Mouse (Mus musculus) kidney, postnatal 0 days (tissue): Measurements from ENCODE around the gene Atf4. TPM values are rescaled to one million over a fixed set of nuclear protein-coding genes. Genes with fewer than 3 reads are reported as not detected.

Experiments used
- ATAC-seq: fragments of 200-750 bp; cut with Nextera tagmentation; replicated peaks from 2 replicates; pipeline ENCODE4 v1.8.0; 2017; ENCODE audit warnings: low read depth, moderate number of reproducible peaks, moderate TSS enrichment, moderate library complexity; ENCODE audit not compliant: low FRiP score
- DNase-seq: peaks from one replicate; pipeline ENCODE4 v3.0.0-alpha.2; 2016; ENCODE audit warnings: low spot score
- H3K27ac ChIP-seq: fragments of 300-500 bp; sonication (generic); 2 replicates; pipeline ENCODE4 v1.5.1; 2014; ENCODE audit warnings: mild to moderate bottlenecking
- H3K27me3 ChIP-seq: fragments of 300-500 bp; sonication (generic); 2 replicates; pipeline ENCODE4 v1.6.1; 2014; ENCODE audit warnings: low read length, mixed read lengths; ENCODE audit not compliant: insufficient read depth
- H3K36me3 ChIP-seq: fragments of 300-500 bp; sonication (generic); 2 replicates; pipeline ENCODE4 v1.6.1; 2014; ENCODE audit warnings: low read length, mixed read lengths; ENCODE audit not compliant: insufficient read depth
- H3K4me1 ChIP-seq: fragments of 300-500 bp; sonication (generic); replicated peaks from 2 replicates; pipeline ENCODE4 v1.6.1; 2014; ENCODE audit warnings: antibody characterized with exemption, low read length, mixed read lengths; ENCODE audit not compliant: insufficient read depth
- H3K4me2 ChIP-seq: fragments of 300-500 bp; sonication (generic); 2 replicates; pipeline ENCODE4 v1.6.1; 2014; ENCODE audit warnings: mild to moderate bottlenecking, low read length, moderate library complexity, mixed read lengths
- H3K4me3 ChIP-seq: fragments of 300-500 bp; sonication (generic); replicated peaks from 2 replicates; pipeline ENCODE4 v1.5.1; 2014; ENCODE audit warnings: low read depth, low read length
- H3K9ac ChIP-seq: fragments of 300-500 bp; sonication (generic); 2 replicates; pipeline ENCODE4 v1.6.1; 2014; ENCODE audit warnings: low read depth, low read length
- H3K9me3 ChIP-seq: fragments of 300-500 bp; sonication (generic); replicated peaks from 2 replicates; pipeline ENCODE4 v1.6.1; 2016; ENCODE audit warnings: low read length, inconsistent platforms, mixed read lengths
- CTCF ChIP-seq: IDR thresholded peaks from 2 replicates; pipeline ENCODE4 v1.5.1; 2016; ENCODE audit warnings: antibody characterized with exemption, low read depth, mild to moderate bottlenecking, moderate library complexity
- WGBS: fragments of 180-500 bp; shearing (Covaris S2); extraction: QIAGEN DNeasy Blood & Tissue Kit; methylation state at CpG from one replicate; pipeline ENCODE4 v1.1.7; 2014; 5-methylcytosine and 5-hydroxymethylcytosine counted together
- polyA plus RNA-seq: library from polyadenylated mRNA; unstranded; fragments of >200 nt; fragmentation: Nextera tagmentation; extraction: Ambion mirVana; gene quantifications from 2 replicates; pipeline ENCODE4 v1.2.1, GENCODE M21; 2015

The Atf4 gene
- polyA plus RNA-seq, 1 experiment from 2014 or later: 116 TPM

DNA sequence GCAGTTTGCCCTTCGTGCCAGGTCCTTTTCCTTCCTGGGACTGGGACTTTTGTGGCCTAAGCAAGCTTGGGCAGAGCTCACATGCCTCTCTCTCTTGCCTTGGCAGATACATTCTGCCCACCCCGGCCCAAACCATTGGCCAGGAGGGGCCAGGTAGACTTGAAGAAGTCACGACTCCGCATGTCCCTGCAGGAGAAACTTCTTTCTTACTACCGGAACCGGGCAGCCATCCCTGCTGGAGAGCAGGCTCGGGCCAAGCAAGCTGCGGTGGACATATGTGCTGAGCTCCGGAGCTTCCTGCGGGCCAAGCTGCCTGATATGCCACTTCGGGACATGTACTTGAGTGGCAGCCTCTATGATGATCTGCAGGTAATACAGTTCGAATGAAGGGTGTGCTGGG, 6.8 kb upstream of the Atf4 start:
- no peak for DNase-seq
- Histone ChIP-seq H3K4me2 (no peak overlapping the region), H3K36me3 (peaks cover 59% of the 10 kb centered on the region), H3K9ac (no peak overlapping the region), H3K9me3 (no peaks in the 10 kb centered on the region), H3K4me3 (no peak overlapping the region), H3K27me3 (no peaks in the 10 kb centered on the region), H3K27ac (no peak overlapping the region), H3K4me1 (0 out of 2 replicates have a peak, but pooled peaks cover 2% of the 10 kb centered on the region)
- TF ChIP-seq CTCF: no peak
- no peak for ATAC-seq
- 95% methylated on average over 12 of the region's 12 CpGs for WGBS

DNA sequence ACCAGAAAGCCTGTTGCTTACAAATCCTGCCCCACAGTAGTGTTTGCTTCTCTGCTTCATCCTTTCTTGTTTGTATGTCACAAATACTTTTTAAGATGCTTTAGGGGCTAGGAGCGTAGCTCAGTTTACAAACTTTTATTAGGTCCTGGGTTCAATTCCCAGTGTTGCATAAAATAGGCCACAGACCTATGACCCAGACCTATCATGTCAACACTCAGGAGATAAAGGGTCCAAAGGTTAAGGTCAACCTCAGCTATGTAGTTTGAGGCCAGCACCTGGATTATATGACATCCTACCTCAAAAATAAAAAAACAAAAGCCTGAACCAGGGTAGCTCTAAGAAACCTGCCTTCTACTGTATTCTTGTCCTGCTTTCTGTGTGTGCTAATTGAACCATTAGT, 6.4 kb upstream of the Atf4 start:
- Histone ChIP-seq H3K9ac (no peak overlapping the region), H3K27me3 (no peaks in the 10 kb centered on the region), H3K4me3 (no peak overlapping the region), H3K9me3 (no peaks in the 10 kb centered on the region), H3K36me3 (peaks cover 54% of the 10 kb centered on the region), H3K4me2 (no peak overlapping the region), H3K4me1 (peaks cover 7% of the 10 kb centered on the region; the same call in 1 of the 2 replicates), H3K27ac (no peak overlapping the region)
- DNase-seq (no peak), ATAC-seq (no peak)
- no peak for TF ChIP-seq CTCF
- WGBS: 96% methylated on average over 1 of the region's 1 CpGs

DNA sequence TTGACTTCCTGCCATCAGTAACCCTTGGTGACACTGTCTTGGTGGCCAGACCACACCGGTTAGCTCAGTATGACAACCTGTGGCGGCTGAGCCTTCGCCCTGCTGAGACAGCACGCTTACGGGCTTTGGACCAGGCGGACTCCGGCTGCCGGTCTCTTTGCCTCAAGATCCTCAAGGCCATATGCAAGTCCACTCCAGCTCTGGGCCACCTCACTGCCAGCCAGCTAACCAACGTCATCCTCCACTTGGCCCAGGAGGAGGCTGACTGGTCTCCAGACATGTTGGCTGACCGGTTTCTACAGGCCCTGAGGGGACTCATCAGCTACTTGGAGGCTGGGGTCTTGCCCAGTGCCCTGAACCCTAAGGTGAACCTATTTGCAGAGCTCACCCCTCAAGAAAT, 5.3 kb upstream of the Atf4 start:
- TF ChIP-seq CTCF: no peak
- Histone ChIP-seq H3K27ac (no peak overlapping the region), H3K4me1 (peaks cover 13% of the 10 kb centered on the region; the same call in 1 of the 2 replicates), H3K9ac (no peak overlapping the region), H3K4me2 (no peak overlapping the region), H3K36me3 (peaks cover 50% of the 10 kb centered on the region; the same call in 1 of the 2 replicates), H3K9me3 (no peaks in the 10 kb centered on the region), H3K4me3 (no peak overlapping the region), H3K27me3 (no peaks in the 10 kb centered on the region)
- ATAC-seq (no peak), DNase-seq (no peak)
- 90% methylated on average over 10 of the region's 10 CpGs for WGBS

DNA sequence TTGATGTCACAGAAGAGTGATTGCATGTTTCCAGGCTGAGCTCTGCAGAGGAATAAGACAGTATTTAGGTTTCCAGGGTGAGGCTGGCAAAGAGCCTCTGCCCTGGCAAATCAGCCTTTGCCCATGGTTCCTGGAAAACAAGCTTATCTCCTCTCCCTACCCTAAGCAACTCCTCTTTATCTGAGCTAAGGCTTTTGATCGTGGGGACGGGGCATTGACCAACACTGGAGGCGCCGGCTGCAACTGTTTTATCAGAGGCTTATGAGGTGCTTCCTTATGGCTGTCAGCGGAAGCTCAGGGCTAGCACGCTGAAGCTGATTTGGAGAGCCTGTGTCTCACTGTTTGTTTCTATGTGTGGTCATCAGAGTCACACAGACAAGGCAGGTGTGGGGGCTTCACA, 4.4 kb upstream of the Atf4 start:
- H3K9me3 ChIP-seq: no peaks in the 10 kb centered on the region
- no peak for ATAC-seq
- H3K27ac ChIP-seq: no peak overlapping the region
- H3K4me1 ChIP-seq: peaks cover 13% of the 10 kb centered on the region; the same call in 1 of the 2 replicates
- DNase-seq: no peak
- no peak overlapping the region for H3K4me2 ChIP-seq
- H3K27me3 ChIP-seq: no peaks in the 10 kb centered on the region
- peaks cover 45% of the 10 kb centered on the region; the same call in 1 of the 2 replicates for H3K36me3 ChIP-seq
- WGBS: 93% methylated on average over 6 of the region's 6 CpGs
- no peak overlapping the region for H3K4me3 ChIP-seq
- H3K9ac ChIP-seq: no peak overlapping the region
- no peak for TF ChIP-seq CTCF

DNA sequence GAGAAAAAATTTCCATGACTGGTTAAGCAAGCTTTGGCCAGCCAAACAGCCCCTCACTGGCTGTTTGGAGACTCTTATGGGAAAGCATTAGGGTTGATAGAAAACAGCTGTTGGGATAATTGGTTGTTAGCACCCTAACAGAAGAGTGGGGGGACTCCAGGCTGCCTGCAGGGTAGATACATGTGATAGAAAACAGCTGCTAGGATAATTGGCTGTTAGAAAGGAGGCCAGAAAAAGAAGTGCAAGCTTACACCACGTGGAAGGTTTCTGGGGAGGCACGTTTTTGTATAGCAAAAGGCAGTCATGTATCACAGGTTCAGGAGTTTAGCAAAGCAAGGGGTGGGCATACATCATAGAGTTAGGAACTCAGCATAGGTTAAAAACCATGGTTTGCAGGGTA, 1.5 kb upstream of the Atf4 start:
- peak overlapping the region; percentile 98 for H3K27ac ChIP-seq
- H3K9ac ChIP-seq: peak overlapping the region; percentile 38; the same call in 1 of the 2 replicates
- no peak for TF ChIP-seq CTCF
- peaks cover 45% of the 10 kb centered on the region for H3K36me3 ChIP-seq
- 10% methylated on average over 2 of the region's 2 CpGs for WGBS
- no peak overlapping the region for H3K4me3 ChIP-seq
- 0 out of 2 replicates have a peak overlapping the region, but pooled peaks have one; percentile 98 for H3K4me2 ChIP-seq
- no peaks in the 10 kb centered on the region for H3K27me3 ChIP-seq
- ATAC-seq (no peak), DNase-seq (peak; percentile 86)
- H3K9me3 ChIP-seq: no peaks in the 10 kb centered on the region
- H3K4me1 ChIP-seq: peaks cover 28% of the 10 kb centered on the region

DNA sequence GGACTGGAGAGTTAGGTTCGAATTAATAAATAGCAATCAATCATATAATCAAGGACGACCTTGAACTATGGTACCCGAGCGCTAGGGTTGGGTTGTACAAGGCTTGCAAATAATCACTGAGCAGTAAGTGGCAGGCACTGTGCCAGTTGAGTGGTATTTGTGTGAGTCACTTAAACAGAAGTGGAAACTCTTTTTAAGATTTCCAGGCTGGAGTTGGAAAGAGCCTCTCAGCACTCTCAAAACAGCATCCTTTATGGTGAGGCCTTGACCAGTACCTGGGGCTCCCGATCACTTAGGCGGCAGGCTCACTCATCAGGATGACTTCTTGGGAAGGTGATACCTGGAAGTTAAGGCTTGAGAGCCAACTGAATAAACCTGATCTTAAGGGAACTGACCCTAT, 777 bp upstream of the Atf4 start:
- ATAC-seq (no peak), DNase-seq (no peak)
- H3K27ac ChIP-seq: peak overlapping the region; percentile 98
- no peaks in the 10 kb centered on the region for H3K9me3 ChIP-seq
- peaks cover 28% of the 10 kb centered on the region for H3K4me1 ChIP-seq
- peak overlapping the region; percentile 62 for H3K9ac ChIP-seq
- peaks cover 38% of the 10 kb centered on the region for H3K36me3 ChIP-seq
- peak overlapping the region; percentile 98 for H3K4me2 ChIP-seq
- no peak for TF ChIP-seq CTCF
- H3K27me3 ChIP-seq: no peaks in the 10 kb centered on the region
- H3K4me3 ChIP-seq: peak overlapping the region; percentile 90
- WGBS: 37% methylated on average over 6 of the region's 6 CpGs

DNA sequence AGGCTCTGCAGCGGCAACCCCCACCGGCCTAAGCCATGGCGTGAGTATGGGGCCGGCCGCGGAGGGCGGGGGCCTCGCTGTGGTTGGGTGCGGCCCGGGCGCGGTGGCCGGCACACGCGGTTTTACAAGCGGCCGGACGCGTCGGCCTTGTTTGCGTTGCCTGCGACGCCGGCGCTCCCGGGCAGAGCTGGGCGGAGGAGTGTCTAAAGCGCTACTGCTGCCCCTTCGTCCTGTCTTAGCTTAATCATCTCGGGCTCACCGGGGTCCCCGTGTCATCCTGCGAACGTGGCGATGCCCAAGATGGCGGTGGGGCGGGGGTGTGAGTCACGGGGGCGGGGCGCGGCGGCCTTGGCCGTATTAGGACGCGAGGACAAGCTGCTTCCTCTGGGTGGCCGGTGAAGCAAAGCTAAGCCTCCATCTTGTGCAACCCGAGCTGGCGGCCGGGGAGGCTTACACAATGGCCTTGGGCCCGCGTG, 700 bp downstream of the Atf4 start:
- under 1% methylated on average over 50 of the region's 51 CpGs for WGBS
- peak; percentile 70 for ATAC-seq
- TF ChIP-seq CTCF: no peak

More for the DNA sequence above, 700 bp downstream of the Atf4 start:
- peaks cover 25% of the 10 kb centered on the region for H3K36me3 ChIP-seq
- DNase-seq: peak; percentile 96
- H3K9me3 ChIP-seq: no peaks in the 10 kb centered on the region
- H3K4me1 ChIP-seq: peaks cover 28% of the 10 kb centered on the region
- H3K4me2 ChIP-seq: peak overlapping the region; percentile 98
- H3K4me3 ChIP-seq: peak overlapping the region; percentile 90
- H3K27me3 ChIP-seq: no peaks in the 10 kb centered on the region
- peak overlapping the region; percentile 98 for H3K27ac ChIP-seq
- H3K9ac ChIP-seq: peak overlapping the region; percentile 98
